Mouse (Mus musculus) stomach, postnatal 0 days (tissue): ENCODE measurements at regions not wholly inside any gene's neighbourhood (a gene's known extent, or its start where the extent isn't known, plus 50 kb on each side); places are given as distances from the start of the nearest gene placed in this dataset.

Source experiments
- CTCF ChIP-seq: IDR thresholded peaks from 2 replicates; pipeline ENCODE4 v1.5.1; 2016; ENCODE audit warnings: antibody characterized with exemption, low read depth, mild to moderate bottlenecking, moderate library complexity
- EP300 ChIP-seq: optimal IDR thresholded peaks from 2 replicates; pipeline ENCODE3; 2016; ENCODE audit warnings: antibody characterized with exemption

DNA sequence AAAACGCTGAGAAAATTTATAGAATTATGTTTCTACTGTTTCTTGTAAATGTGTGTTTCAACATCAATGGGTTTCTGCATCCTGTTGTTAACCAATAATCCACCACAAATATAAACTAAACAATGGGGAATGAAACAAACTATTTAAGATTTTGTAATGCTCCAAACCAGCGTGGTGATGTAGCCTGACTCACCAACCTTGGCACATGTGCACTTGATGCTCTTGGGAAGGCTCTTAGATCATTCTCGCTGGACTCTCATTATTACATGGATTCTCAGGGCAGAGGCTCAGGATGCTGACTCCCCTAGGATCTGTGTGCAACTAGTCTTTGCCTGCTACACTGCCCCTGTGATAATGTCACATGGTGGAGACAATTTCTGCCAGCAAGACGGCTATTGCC lies 158.7 kb upstream of the Krr1 start:
- TF ChIP-seq CTCF (no peak), EP300 (no peak)
